Mouse (Mus musculus): Measurements from ENCODE around the gene Gm4707. TPM values are rescaled to one million over a fixed set of nuclear protein-coding genes. Genes with fewer than 3 reads are reported as not detected.

The Gm4707 gene
- polyA plus RNA-seq, 1 experiment from 2014 or later: 0.98 TPM

DNA sequence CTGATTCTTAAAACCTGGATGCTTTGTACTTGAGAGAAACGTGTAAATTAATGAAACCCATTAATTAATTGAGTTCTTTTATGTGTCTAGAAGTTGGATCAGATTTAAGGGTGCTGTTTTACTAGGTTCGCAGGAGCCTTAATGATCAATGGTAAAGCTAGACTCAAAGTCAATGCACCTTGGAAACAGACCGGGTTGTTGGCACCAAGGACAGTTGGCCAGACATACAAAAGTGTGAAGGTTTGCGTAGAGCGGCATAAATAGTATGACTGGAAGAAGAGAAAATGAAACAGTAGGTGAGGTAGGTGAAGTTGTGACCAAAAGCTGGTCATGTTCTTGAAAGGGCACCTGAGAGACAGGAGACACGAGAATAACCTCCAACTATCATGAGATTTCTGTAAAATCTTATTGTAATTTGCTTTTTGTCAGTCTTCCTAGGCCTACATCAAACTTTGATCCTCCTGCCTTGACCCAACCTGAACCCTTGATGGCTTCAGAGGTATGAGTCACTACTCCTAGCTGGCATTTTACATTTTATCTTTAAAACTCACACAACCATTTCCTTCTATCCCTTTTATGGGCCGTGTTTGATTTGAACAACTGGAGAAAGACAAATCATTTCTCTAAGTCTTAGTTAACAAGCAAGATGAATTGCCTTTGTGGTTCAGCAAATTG is 16.8 kb upstream of the Gm4707 start:
- H3K27me3 ChIP-seq (ENCODE audit: control insufficient read depth, insufficient read depth, low read length): no peaks in the 10 kb centered on the region
- ATAC-seq (ENCODE audit: low FRiP score, low TSS enrichment) (no peak), DNase-seq (ENCODE audit: low spot score) (peak; percentile 19)
- H3K4me3 ChIP-seq (ENCODE audit: low read depth, low read length): peak overlapping the region; percentile 67; the same call in 1 of the 2 replicates
- H3K4me1 ChIP-seq (replicated peaks; ENCODE audit: control insufficient read depth, insufficient read depth): 0 out of 2 replicates have a peak, but pooled peaks cover 2% of the 10 kb centered on the region
- WGBS: 64% methylated on average over 7 of the region's 7 CpGs
- no peaks in the 10 kb centered on the region for H3K36me3 ChIP-seq (ENCODE audit: control insufficient read depth, insufficient read depth, low read length)
- no peak overlapping the region; the same call in 1 of the 2 replicates for H3K27ac ChIP-seq (replicated peaks)
- peak overlapping the region; percentile 93 for H3K4me2 ChIP-seq (replicated peaks; ENCODE audit: low read depth)
- H3K9me3 ChIP-seq (ENCODE audit: control insufficient read depth, low read length): no peaks in the 10 kb centered on the region
- TF ChIP-seq CTCF (IDR thresholded peaks at IDR 0.05; ENCODE audit: low read depth) (no peak), EP300 (optimal IDR thresholded peaks at IDR 0.05) (no peak)
- H3K9ac ChIP-seq (ENCODE audit: low read length): no peak overlapping the region

DNA sequence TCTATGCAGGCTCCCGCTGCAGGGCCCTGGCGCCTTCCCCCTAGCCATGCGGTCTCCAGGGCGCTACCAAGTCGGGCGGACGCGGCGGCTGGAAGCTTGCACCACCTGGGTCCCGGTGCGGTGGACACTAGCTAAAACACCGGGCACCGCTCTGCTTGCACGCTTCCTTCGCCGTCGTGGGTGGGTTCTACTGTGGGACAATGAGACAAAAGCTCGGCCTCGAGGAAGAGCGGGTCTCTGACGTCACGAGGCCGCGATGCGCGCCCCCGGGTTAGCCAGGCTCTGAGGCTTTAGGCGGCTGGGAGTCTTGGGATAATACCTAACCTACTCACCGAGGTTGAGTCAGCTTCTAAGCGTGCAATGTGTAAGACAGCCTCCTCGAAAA is 16.0 kb upstream of the Gm4707 start:
- Histone ChIP-seq H3K4me2 (replicated peaks; ENCODE audit: low read depth) (peak overlapping the region; percentile 93), H3K4me3 (ENCODE audit: low read depth, low read length) (peak overlapping the region; percentile 67), H3K36me3 (ENCODE audit: control insufficient read depth, insufficient read depth, low read length) (no peaks in the 10 kb centered on the region), H3K9me3 (ENCODE audit: control insufficient read depth, low read length) (no peaks in the 10 kb centered on the region), H3K27me3 (ENCODE audit: control insufficient read depth, insufficient read depth, low read length) (no peaks in the 10 kb centered on the region), H3K4me1 (replicated peaks; ENCODE audit: control insufficient read depth, insufficient read depth) (0 out of 2 replicates have a peak, but pooled peaks cover 2% of the 10 kb centered on the region), H3K27ac (replicated peaks) (peak overlapping the region; percentile 98), H3K9ac (ENCODE audit: low read length) (peak overlapping the region; percentile 95)
- under 1% methylated on average over 30 of the region's 31 CpGs for WGBS
- ATAC-seq (ENCODE audit: low FRiP score, low TSS enrichment) (peak; percentile 62), DNase-seq (ENCODE audit: low spot score) (no peak)
- no peak for TF ChIP-seq CTCF (IDR thresholded peaks at IDR 0.05; ENCODE audit: low read depth)
- TF ChIP-seq EP300 (optimal IDR thresholded peaks at IDR 0.05): no peak

DNA sequence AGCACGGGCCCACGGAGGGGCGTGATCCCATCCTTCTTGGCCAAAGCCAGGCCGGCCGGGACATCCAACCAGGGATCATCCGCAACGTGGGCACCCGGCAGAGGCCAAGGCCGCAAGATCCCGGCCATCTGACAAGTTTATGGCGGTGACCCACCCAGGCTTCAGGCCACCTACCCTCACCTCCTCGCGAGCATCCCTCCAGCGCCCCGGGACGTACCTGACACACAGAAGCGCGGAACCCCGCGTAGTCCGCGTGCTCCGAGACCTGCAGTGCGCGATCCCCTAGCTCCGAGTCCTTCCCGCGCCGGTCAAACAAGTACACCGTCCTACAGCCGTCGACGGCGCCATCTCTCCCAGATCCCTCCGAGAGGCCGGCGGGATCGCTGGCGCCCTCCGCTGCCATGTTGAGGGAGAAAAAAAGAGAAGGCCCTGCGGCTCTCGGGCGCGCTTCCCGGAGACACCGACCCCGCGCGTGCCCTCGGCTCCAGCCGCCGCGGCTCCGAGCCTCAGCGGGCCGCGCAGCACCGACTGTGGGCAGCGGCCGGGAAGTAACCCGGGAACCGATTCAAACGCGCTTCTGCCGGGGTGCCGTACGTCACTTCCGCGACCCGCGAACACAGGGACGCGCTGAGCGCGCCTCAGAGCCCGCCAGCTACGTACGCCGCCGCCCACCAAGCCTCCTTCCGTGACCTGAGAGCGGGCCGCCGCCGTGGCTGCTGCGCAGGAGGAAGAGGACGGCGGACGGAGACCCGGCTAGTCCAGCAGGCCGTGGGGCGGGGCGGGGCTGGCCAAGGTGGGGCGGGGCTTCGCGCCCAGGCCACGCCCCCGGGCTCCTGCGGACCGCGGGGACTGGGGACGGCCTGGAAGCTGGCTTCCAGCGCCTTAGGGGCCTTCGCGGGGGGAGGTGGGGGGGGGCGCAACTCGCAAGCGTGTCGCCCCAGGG is 15.3 kb upstream of the Gm4707 start, which contains the start of gene Smchd1:
Gene Smchd1 (minus strand): TSS at position 582 of the 943 bp plus-strand sequence.
- DNase-seq (ENCODE audit: low spot score): peak; percentile 95
- Histone ChIP-seq H3K9ac (ENCODE audit: low read length) (peak within 1 kb of the TSS; percentile 95), H3K27ac (replicated peaks) (peak within 1 kb of the TSS; percentile 98), H3K4me3 (ENCODE audit: low read depth, low read length) (peak within 1 kb of the TSS; percentile 67), H3K4me2 (replicated peaks; ENCODE audit: low read depth) (peak within 1 kb of the TSS; percentile 93), H3K27me3 (ENCODE audit: control insufficient read depth, insufficient read depth, low read length) (no peaks in the 10 kb centered on the region), H3K4me1 (replicated peaks; ENCODE audit: control insufficient read depth, insufficient read depth) (0 out of 2 replicates have a peak, but pooled peaks cover 2% of the 10 kb centered on the region), H3K9me3 (ENCODE audit: control insufficient read depth, low read length) (no peaks in the 10 kb centered on the region), H3K36me3 (ENCODE audit: control insufficient read depth, insufficient read depth, low read length) (no peaks in the 10 kb centered on the region)
- peak; percentile 97 for ATAC-seq (ENCODE audit: low FRiP score, low TSS enrichment)
- whole genome bisulfite sequencing: under 1% methylated on average over 96 of the region's 109 CpGs
- TF ChIP-seq CTCF (IDR thresholded peaks at IDR 0.05; ENCODE audit: low read depth): peak; percentile 36; the same call in 1 of the 2 replicates
- no peak for TF ChIP-seq EP300 (optimal IDR thresholded peaks at IDR 0.05)

DNA sequence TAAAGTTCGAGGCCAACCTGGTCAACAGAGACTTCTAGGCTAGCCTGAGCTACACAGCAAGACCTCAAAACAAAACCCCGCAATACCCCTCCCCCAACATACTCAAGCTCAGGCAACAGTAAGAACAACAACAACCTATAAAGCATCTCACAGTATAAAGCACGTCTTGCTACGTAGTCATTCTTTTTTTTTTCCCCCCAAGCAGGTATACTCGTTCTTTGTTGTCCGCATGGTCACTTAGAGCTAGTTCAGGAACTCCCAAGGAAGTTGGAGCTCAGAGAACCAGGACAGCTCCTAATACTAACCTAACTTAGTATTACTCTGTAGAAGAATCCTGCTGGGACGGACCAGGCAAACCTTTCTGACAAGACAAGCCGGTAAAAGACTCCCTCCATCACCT is 14.4 kb upstream of the Gm4707 start:
- ATAC-seq (ENCODE audit: low FRiP score, low TSS enrichment): no peak
- peak overlapping the region; percentile 98; the same call in 1 of the 2 replicates for H3K27ac ChIP-seq (replicated peaks)

DNA sequence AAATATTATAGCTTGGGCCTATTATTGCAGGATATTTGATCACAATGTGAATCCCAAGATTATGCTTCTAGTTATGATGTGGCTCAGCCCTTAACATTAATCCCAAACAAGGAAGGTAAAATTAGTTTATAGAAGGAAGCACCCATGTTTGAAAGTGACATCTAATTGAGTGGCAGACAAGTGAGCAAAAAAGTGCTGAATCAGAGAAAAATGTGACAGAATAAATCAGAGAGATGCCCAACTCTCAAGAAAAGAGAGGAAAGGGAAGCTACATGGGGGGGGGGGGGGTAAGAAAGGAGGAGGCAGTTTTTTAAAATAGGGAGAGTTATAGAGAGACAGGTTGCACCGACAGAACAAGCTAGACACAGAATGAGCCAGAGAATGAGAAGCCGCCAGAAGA is 11.5 kb upstream of the Gm4707 start:
- H3K4me2 ChIP-seq (replicated peaks; ENCODE audit: low read depth): no peak overlapping the region
- DNase-seq (ENCODE audit: low spot score): no peak
- H3K36me3 ChIP-seq (ENCODE audit: control insufficient read depth, insufficient read depth, low read length): no peaks in the 10 kb centered on the region
- H3K27me3 ChIP-seq (ENCODE audit: control insufficient read depth, insufficient read depth, low read length): no peaks in the 10 kb centered on the region
- no peak for ATAC-seq (ENCODE audit: low FRiP score, low TSS enrichment)
- no peak overlapping the region for H3K9ac ChIP-seq (ENCODE audit: low read length)
- H3K27ac ChIP-seq (replicated peaks): no peak overlapping the region
- H3K4me3 ChIP-seq (ENCODE audit: low read depth, low read length): no peak overlapping the region
- WGBS: 54% methylated on average over 2 of the region's 2 CpGs
- TF ChIP-seq EP300 (optimal IDR thresholded peaks at IDR 0.05) (no peak), CTCF (IDR thresholded peaks at IDR 0.05; ENCODE audit: low read depth) (no peak)
- 0 out of 2 replicates have a peak, but pooled peaks cover 2% of the 10 kb centered on the region for H3K4me1 ChIP-seq (replicated peaks; ENCODE audit: control insufficient read depth, insufficient read depth)
- H3K9me3 ChIP-seq (ENCODE audit: control insufficient read depth, low read length): no peaks in the 10 kb centered on the region

More for the DNA sequence above, 14.4 kb upstream of the Gm4707 start:
- DNase-seq (ENCODE audit: low spot score): no peak
- Histone ChIP-seq H3K4me3 (ENCODE audit: low read depth, low read length) (peak overlapping the region; percentile 67), H3K9ac (ENCODE audit: low read length) (peak overlapping the region; percentile 95), H3K4me1 (replicated peaks; ENCODE audit: control insufficient read depth, insufficient read depth) (0 out of 2 replicates have a peak, but pooled peaks cover 2% of the 10 kb centered on the region), H3K27me3 (ENCODE audit: control insufficient read depth, insufficient read depth, low read length) (no peaks in the 10 kb centered on the region), H3K36me3 (ENCODE audit: control insufficient read depth, insufficient read depth, low read length) (no peaks in the 10 kb centered on the region), H3K9me3 (ENCODE audit: control insufficient read depth, low read length) (no peaks in the 10 kb centered on the region), H3K4me2 (replicated peaks; ENCODE audit: low read depth) (peak overlapping the region; percentile 93)
- 11% methylated on average over 8 of the region's 8 CpGs for WGBS
- TF ChIP-seq EP300 (optimal IDR thresholded peaks at IDR 0.05) (no peak), CTCF (IDR thresholded peaks at IDR 0.05; ENCODE audit: low read depth) (no peak)
